Mouse (Mus musculus) layer of hippocampus, postnatal 25 days (tissue): Measurements from ENCODE around the gene Xpnpep1. TPM values are rescaled to one million over a fixed set of nuclear protein-coding genes. Genes with fewer than 3 reads are reported as not detected.
A peak's percentile ranks its signal among the peaks of the same experiment; 100 is the strongest.

Source experiments
- DNase-seq, 2 experiments: peaks; one replicate each; pipeline ENCODE4 v3.0.0; 2022; ENCODE audit warnings: mixed read lengths in 2 of 2, low spot score in 1 of 2; ENCODE audit errors: extremely low spot score in 1 of 2
- microRNA-seq, 2 experiments: library from miRNA; unstranded; fragments of <30 nt; microRNA quantifications; one replicate each; pipeline ENCODE4 v1.2.0; 2021
- total RNA-seq, 2 experiments: library from RNA; stranded (reverse); gene quantifications; 2 replicates each; pipeline ENCODE4 v1.2.3; 2021

Gene Xpnpep1
- total RNA-seq, 2 experiments from 2014 or later = 91.1 to 104 TPM

DNA sequence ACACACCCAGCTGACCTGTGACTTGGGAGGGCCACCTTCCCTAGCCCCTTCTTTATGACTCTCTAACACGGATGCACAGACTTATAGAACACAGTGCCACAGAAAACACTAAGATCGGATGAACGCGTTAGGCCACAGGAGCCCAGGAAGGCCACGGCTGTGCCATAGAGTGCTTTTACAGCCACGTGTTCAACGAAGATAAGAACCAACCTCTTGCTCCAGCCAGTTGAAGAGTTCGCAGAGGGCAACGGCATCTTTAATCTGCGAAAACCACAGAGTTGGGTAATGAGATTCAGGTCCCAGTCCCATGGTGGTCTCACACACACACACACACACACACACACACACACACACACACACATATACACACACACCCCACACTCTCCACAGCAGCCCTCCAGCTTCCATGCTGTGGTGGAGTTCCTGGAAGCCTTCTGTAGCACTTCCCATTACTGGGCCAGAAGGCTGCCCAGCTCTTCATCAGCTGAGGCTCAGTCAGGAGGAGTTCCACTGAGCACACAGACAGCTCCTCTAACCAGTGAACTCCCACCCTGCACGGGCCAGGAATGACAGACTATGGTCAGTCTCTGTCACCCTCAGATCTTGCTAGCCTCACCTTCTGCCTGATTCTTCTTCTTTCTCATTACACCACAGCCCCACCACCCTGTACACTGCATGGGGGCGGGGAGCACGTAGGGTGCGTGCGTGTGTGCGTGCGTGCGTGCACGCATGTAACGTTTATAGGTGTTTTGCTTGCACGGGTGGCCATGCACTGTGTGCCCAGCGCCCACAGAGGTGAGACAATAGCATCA is 36.3 kb downstream of the Xpnpep1 start:
- no peak for DNase-seq

DNA sequence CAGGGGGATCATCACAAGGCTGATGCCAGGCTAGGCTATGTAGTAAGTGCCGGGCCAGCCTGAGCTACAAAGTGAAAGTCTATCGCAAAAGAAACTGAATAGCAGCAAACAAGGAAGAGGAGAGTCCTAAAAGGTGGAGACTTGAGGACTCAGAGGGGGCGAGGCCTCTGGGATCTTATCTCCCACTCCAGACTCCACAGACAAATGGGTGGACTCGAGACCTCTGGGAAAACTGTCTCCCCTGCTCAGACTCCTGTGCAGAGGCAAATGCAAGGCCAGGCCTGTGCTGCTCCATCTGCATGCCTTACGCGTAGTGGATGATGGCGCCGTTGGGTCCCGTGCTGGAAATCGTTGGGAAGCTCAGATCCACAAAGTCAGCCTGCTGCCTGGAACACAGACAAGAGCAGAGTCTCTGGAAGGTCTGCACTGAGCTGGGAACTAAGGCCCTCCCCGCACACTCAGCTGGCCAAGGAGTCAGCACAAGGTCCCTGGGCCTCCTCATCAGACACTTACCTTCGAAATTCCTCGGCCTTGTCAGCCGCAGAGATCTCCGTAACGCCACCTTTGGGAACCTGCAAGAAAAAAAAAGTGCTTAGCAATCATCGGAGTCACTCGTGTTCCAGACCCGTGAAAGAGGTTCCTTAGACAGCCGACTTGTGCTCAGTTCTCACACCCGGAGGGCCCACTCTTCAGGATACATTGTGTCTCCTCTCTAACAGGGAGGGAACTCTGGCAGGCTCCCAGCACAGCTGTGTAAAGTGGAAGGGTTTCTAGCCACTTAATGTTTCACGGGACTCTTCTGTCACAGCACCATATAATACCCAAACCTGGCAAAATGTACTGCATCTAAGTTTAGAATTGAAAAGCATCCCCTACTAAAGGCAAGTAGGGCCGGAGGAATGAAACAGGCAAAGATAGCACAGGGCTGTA is 37.6 kb downstream of the Xpnpep1 start:
- no peak for DNase-seq

DNA sequence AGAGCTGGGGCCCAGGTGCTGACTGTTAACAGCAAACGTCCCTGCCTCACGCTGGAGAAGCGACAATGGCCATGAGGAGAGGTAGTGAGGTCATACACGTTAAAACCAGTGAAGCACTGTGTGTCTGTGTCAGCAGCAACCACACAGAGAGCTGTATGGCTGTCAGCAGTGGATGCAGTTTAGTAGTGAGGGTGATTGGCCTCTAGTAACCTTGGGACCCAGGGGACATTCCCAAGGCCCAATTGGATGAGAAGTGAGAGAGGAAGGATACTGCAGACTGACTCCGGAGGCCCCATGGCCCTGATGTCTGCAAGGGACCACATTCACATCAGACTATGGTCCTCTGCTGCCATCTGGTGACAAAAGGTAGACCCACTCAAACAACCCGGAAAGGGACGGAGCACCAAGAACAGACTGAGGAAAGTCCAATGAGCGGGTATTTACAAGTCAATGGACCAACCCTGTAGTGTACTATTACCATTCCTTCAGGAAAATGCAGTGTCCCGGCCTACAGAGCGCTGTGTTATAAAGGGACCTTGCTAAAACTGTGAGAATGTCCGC is 47.1 kb downstream of the Xpnpep1 start:
- peak in 1 of 2 experiments; percentile 63 for DNase-seq

DNA sequence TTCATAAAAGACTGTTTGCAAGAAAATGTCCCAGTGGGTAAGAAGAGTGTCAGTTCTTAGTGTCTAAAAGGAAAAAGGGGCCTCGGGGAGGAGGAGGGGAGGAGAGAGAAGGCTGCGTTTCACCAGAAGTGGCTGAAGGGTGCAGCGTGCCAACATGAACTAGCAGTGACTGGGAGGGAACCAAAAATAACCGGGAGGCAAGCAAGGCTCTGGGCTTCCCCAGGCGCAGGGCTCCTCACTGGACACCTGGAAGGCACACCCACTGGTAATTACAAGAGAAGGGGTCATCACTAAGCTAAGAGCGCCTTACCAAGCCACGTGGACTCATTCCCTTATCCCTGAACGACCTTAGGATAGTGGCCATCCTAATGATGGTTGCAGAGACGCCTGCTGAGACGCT is 48.1 kb downstream of the Xpnpep1 start:
- no peak for DNase-seq

DNA sequence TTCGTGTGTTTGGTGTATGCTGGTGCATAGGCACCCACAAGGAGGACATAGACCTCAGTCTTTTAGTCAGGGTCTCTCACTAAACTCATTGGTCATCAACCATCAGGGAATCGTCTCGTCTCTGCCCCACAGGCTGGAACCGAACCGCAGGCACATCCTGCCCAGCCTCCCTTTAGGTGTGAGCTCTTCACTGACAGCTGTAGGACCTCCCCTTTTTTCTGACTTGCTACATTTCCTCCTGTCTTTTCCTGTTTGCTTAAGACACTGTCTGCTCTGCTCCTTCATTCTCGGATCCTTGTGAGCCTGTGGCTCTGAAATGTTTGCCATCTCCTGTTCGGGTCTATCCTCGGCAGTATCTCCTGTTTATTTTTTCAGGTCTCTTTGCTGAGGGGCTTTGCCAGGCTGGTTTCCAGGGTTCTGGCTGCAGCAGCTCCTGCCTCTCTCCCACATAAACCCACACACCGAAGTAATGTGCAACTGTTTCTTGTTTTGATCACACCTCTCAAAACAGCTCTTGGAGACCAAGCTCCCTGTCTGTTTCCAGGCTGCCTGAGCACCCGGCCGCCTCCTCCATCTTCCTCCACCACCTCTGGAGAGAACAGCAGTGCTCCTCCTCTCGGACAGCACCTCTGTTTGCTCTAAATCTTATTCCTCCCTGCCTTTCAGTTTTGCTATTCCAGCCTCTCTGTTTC is 60.8 kb downstream of the Xpnpep1 start:
- no peak for DNase-seq

DNA sequence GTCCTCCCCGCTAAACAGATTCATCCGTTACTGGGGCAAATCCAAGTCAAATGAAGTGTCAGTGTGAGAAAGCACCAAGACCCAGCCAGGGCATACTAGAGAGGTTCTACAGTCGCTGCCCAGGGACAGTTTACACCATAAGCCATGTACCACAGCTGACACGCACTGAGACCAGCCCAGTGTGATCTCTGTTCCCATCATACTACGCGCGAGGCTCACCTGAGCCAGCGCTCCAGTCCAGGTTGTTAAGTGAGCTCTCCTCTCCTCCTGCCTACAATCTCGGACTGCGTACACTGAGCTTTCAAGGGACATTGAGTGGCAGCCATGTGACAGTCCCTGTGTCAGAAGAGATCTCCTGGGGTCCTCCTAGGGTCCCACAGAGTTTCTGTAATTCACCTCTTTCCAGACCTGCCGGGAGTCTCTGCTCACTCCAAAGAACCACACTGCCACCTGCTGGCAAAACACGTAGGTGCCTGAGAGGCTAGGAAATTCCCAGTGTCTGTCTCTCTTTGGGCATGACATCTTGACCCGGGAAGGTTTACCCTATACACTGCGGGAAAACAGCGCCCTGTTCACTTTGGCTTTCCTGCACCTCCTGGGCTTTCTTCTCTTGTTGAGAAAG is 64.3 kb downstream of the Xpnpep1 start:
- peak; percentile 75 to 97 for DNase-seq

DNA sequence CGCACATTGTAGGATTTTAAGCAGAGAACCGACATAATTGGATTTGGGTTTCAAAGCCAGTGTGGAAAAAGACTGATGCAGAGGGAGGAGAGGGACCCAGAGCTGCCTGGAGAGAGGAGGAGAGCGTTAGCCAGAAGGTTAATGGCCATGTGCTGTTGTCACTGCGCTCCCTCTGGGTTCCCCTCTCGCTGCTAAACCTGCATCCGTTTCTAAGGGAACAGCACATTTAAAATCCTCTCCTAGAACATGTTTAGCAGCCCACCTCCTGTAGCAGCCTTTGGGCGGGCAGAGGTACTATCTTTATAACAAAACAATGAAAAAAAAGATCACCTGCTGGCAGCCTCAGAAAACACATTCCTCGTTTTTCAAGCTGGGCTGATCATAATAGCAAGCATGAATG is 73.7 kb downstream of the Xpnpep1 start:
- DNase-seq = no peak

DNA sequence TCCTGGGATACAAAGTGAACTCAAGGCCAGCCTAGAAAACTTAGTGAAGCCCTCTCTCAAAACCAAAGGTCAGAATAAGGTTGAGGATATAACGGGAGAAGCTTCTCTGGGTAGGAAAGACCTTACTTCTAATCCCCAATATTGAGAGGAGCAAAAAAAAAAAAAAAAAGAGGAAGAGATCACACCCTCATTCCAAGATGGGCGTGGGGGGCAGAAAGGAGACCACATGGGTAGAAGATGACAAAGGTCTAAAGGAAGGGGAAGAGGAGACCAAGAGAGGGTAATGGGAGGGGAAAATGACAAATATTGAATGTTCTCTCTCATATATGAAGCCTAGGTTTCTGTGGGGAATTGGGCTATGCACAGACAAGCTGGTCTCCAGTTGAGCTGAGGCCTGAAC is 77.3 kb downstream of the Xpnpep1 start:
- no peak for DNase-seq

DNA sequence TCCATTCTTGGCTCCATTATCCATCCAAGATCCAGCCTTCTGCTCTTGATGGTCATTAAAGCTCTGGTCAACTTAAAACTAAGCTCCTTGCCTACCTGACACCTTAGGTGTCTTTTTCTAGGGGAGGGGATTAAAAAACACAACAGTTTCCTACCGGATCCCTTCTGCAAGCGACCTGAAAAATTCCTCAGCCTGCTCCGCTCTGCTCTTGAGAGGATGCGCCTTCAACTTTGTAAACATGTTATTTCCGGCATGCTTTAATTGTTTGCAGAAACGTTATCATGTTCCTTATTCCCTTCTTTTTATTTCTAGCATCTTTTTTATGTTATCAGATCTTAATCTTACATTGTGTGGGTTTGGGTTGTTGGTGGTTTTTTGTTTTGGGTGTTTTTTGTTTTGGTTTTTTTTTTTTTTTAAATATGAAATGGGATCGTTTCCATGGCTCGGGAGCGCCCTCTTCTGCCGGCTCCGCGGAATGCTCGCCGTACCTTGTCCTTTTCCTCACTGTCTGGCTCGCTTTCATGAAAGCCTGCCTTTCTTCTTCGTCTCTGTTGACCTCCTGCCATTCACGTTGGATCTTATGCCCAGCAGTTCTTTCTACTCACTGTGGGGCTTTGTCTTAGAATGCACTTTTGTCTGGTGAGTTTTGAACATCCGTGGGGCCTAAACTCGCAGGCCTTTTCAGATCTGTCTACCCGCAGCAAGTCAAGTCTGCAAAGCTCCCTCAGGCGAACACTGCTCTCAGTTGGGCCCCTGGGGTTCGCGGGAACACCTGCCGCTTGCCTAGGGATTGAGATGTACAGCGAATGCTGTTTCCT is 117.1 kb downstream of the Xpnpep1 start:
- peak; percentile 39 to 84 for DNase-seq

DNA sequence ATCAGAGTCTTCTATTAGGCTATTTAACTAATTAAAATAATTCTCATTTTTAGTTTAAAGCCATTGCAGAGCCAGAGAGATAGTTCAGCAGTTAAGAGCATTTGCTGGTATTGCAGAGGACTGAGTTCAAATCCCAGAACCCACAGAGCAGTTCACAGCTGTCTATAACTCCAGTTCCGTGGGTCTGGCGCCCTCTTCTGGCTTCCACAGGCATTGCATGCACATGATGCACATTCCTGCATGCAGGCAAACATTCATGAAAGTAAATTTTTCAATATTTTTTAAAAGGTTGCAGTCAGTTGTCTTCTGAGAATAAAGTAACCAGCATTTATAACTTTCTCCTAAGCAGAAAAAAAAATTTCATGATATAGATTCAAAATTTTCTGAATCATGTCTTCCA is 135.8 kb downstream of the Xpnpep1 start:
- no peak for DNase-seq

DNA sequence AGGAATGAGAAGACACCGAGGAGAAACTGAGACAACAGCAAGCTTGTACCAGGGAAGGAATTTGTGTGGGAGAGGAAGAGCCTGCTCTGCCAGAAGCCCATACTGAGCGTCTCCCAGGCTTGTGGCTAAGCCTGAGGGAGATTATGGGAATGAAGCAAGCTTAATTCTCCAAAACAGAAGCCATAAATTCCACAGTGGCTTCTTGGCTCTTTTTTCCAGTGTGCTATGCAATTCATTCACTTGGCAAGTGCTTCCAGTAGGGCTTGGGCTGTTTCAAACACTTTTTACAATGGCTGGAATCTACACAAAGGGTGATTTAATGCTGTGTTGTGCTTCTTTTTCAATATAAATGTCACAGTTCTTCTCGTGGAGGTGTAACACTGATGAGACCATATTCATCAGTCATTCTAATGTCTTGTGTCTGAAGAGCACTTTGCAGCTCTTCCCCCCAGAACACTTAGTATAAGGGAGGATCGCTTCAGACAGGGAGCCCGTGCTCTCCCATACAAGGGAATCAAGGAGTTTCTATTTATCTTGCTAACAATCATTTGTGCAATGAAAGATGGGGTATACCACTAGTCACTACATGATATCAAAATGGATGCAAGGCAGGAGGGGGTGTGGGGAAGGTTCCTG is 148.1 kb downstream of the Xpnpep1 start:
- DNase-seq = no peak

Small RNA genes within 50 kb of the gene (microRNA-seq; reads per million reads assigned to microRNA genes)
- 0 reads per million in 2 experiments for gene Mir6407

Other genes with a start within 250 kb of the Xpnpep1 start
- 100 to 1,000 TPM; 115 to 125 TPM for gene Add3, start 100.2 kb upstream of the Xpnpep1 start, total RNA-seq